Mouse (Mus musculus): Measurements from ENCODE around the gene Padi4. TPM values are rescaled to one million over a fixed set of nuclear protein-coding genes. Genes with fewer than 3 reads are reported as not detected.

Padi4 gene
- total and polyA plus RNA-seq, 3 experiments = not detected

DNA sequence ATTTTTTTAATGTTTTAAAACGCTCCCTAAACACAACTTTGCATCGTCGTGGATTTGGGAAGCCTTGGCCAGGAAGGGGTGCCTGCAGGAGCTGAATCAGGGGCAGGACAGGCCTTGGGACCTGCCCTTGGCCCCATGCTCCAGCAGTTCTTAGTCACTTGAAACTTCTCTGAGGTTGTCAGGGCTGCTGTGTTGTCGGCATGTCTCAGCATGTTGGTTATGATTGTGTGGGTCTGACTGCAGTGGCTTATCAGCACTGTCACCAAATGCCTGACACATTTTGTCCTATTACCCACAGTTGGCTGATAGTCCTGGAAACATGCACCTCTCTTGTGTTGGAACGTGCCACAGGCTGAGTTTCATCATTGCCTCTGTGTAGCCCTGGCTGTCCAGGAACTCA is 53.9 kb downstream of the Padi4 start:
- Histone ChIP-seq H3K9me3 (replicated peaks; ENCODE audit: low read length) (no peaks in the 10 kb centered on the region), H3K36me3 (replicated peaks in 1 of 2; ENCODE audit: control insufficient read depth in 1 of 2, insufficient read depth in 1 of 2, low read length in 1 of 2) (peaks cover 78 to 97% of the 10 kb centered on the region in 2 experiments), H3K79me2 (replicated peaks; ENCODE audit: control insufficient read depth, extremely low read depth, insufficient read depth, poor library complexity, severe bottlenecking) (no peaks in the 10 kb centered on the region), H3K27me3 (replicated peaks) (no peaks in the 10 kb centered on the region), H3K4me2 (ENCODE audit: insufficient read depth, low read depth, poor library complexity, severe bottlenecking) (no peak overlapping the region), H3K9ac (ENCODE audit: insufficient read depth, low read depth) (no peak overlapping the region), H3K4me3 (replicated peaks in 1 of 3; ENCODE audit: low read depth in 2 of 3, low read length in 2 of 3, poor library complexity in 1 of 3) (no peak overlapping the region), H3K4me1 (ENCODE audit: control insufficient read depth in 1 of 2, insufficient read depth in 2 of 2) (no peaks in the 10 kb centered on the region), H3K27ac (ENCODE audit: insufficient read depth, low read depth) (no peak overlapping the region)
- in situ Hi-C loops (cut with MboI; ENCODE audit: low pct_ligation_motif_present, low pct_unique_long_range_greater_than_20kb, low sequenced_read_pairs) = no loop called here
- dilution Hi-C loops (cut with MboI; ENCODE audit: extremely low pct_ligation_motif_present, extremely low pct_unique_long_range_greater_than_20kb, low sequenced_read_pairs) = no loop called here
- no peak for TF ChIP-seq ZMIZ1 (IDR thresholded peaks at IDR 0.05; ENCODE audit: low read depth, low read length)
- no peak for TF ChIP-seq KAT2A (IDR thresholded peaks at IDR 0.05; ENCODE audit: insufficient replicate concordance, low read length)
- TF ChIP-seq EP300 (IDR thresholded peaks at IDR 0.05; ENCODE audit: low read length) = no peak
- TF ChIP-seq UBTF (IDR thresholded peaks at IDR 0.05; ENCODE audit: low read depth, low read length) = no peak
- TF ChIP-seq MYC (IDR thresholded peaks at IDR 0.05; ENCODE audit: low read depth, low read length) = no peak
- TF ChIP-seq TCF12 (IDR thresholded peaks at IDR 0.05; ENCODE audit: low read depth, low read length) = no peak
- TF ChIP-seq CTCF (conservative IDR thresholded peaks at IDR 0.05 in 1 of 2, IDR thresholded peaks at IDR 0.05 in 1 of 2; ENCODE audit: low read depth in 2 of 2, low read length in 2 of 2) = no peak
- no peak for TF ChIP-seq TBP (conservative IDR thresholded peaks at IDR 0.05; ENCODE audit: low read depth, low read length)
- no peak for TF ChIP-seq MAFK (IDR thresholded peaks at IDR 0.05; ENCODE audit: insufficient replicate concordance, low read length)
- TF ChIP-seq HCFC1 (IDR thresholded peaks at IDR 0.05; ENCODE audit: low read depth, low read length) = no peak
- TF ChIP-seq MAZ (IDR thresholded peaks at IDR 0.05; ENCODE audit: low read depth, low read length) = no peak
- TF ChIP-seq SMC3 (IDR thresholded peaks at IDR 0.05; ENCODE audit: low read depth, low read length) = no peak
- TF ChIP-seq ZNF384 (IDR thresholded peaks at IDR 0.05; ENCODE audit: low read depth, low read length) = no peak
- DNase-seq (ENCODE audit: extremely low read depth) = no peak

- TF ChIP-seq SIN3A (IDR thresholded peaks at IDR 0.05; ENCODE audit: low read length) = no peak
- TF ChIP-seq JUND (conservative IDR thresholded peaks at IDR 0.05; ENCODE audit: low read depth, low read length) = no peak
- dilution Hi-C loops (cut with MboI; ENCODE audit: extremely low pct_ligation_motif_present, extremely low pct_unique_long_range_greater_than_20kb, low sequenced_read_pairs) (no loop called here), in situ Hi-C loops (cut with MboI; ENCODE audit: low pct_ligation_motif_present, low pct_unique_long_range_greater_than_20kb, low sequenced_read_pairs) (no loop called here)
- Histone ChIP-seq H3K36me3 (replicated peaks in 1 of 2; ENCODE audit: control insufficient read depth in 1 of 2, insufficient read depth in 1 of 2, low read length in 1 of 2) (peaks cover 92 to 97% of the 10 kb centered on the region in 2 experiments), H3K9me3 (replicated peaks; ENCODE audit: low read length) (no peaks in the 10 kb centered on the region), H3K9ac (ENCODE audit: insufficient read depth, low read depth) (no peak overlapping the region), H3K4me2 (ENCODE audit: insufficient read depth, low read depth, poor library complexity, severe bottlenecking) (no peak overlapping the region), H3K27ac (ENCODE audit: insufficient read depth, low read depth) (no peak overlapping the region), H3K27me3 (replicated peaks) (no peaks in the 10 kb centered on the region), H3K4me1 (ENCODE audit: control insufficient read depth in 1 of 2, insufficient read depth in 2 of 2) (peaks cover 2 to 11% of the 10 kb centered on the region in 2 experiments; a peak in 2 of 4 replicates), H3K4me3 (replicated peaks in 1 of 3; ENCODE audit: low read depth in 2 of 3, low read length in 2 of 3, poor library complexity in 1 of 3) (no peak overlapping the region), H3K79me2 (replicated peaks; ENCODE audit: control insufficient read depth, extremely low read depth, insufficient read depth, poor library complexity, severe bottlenecking) (no peaks in the 10 kb centered on the region)
- no peak for DNase-seq (ENCODE audit: extremely low read depth)
These were observed 55.6 kb downstream of the Padi4 start for GRCm38 (mm10) chr4:140718436-140718835.

DNA sequence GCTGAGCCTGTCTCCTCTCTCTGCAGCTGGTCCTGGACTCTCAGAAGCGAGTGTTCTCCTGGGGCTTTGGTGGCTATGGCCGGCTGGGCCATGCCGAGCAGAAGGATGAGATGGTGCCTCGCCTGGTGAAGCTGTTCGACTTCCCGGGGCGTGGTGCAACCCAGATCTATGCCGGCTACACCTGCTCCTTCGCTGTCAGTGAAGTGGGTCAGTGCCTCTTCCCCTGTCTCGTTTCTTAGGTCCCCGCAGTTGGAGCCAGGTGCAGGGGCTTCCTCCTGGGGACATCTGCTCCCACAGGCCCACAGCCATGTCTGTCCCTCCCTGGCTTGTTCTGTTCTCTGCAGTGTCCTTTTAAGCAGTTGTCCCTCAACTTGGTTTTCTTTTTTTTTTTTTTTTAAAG is 57.0 kb downstream of the Padi4 start:
- Histone ChIP-seq H3K27ac (ENCODE audit: insufficient read depth, low read depth) (no peak overlapping the region), H3K4me2 (ENCODE audit: insufficient read depth, low read depth, poor library complexity, severe bottlenecking) (no peak overlapping the region), H3K9me3 (replicated peaks; ENCODE audit: low read length) (no peaks in the 10 kb centered on the region), H3K36me3 (replicated peaks in 1 of 2; ENCODE audit: control insufficient read depth in 1 of 2, insufficient read depth in 1 of 2, low read length in 1 of 2) (peaks cover 94 to 97% of the 10 kb centered on the region in 2 experiments), H3K4me3 (replicated peaks in 1 of 3; ENCODE audit: low read depth in 2 of 3, low read length in 2 of 3, poor library complexity in 1 of 3) (no peak overlapping the region), H3K9ac (ENCODE audit: insufficient read depth, low read depth) (no peak overlapping the region), H3K4me1 (ENCODE audit: control insufficient read depth in 1 of 2, insufficient read depth in 2 of 2) (peaks cover 2 to 25% of the 10 kb centered on the region in 2 experiments; a peak in 2 of 4 replicates), H3K27me3 (replicated peaks) (no peaks in the 10 kb centered on the region), H3K79me2 (replicated peaks; ENCODE audit: control insufficient read depth, extremely low read depth, insufficient read depth, poor library complexity, severe bottlenecking) (no peaks in the 10 kb centered on the region)
- in situ Hi-C loops (cut with MboI; ENCODE audit: low pct_ligation_motif_present, low pct_unique_long_range_greater_than_20kb, low sequenced_read_pairs) (no loop called here), dilution Hi-C loops (cut with MboI; ENCODE audit: extremely low pct_ligation_motif_present, extremely low pct_unique_long_range_greater_than_20kb, low sequenced_read_pairs) (no loop called here)
- TF ChIP-seq POLR2A (IDR thresholded peaks at IDR 0.05; ENCODE audit: low read depth, low read length) (no peak), EP300 (IDR thresholded peaks at IDR 0.05; ENCODE audit: low read length) (no peak), PAX5 (IDR thresholded peaks at IDR 0.05; ENCODE audit: low read length) (no peak), SMC3 (IDR thresholded peaks at IDR 0.05; ENCODE audit: low read depth, low read length) (no peak), ZNF384 (IDR thresholded peaks at IDR 0.05; ENCODE audit: low read depth, low read length) (no peak), ZC3H11A (IDR thresholded peaks at IDR 0.05; ENCODE audit: low read depth, low read length) (no peak)
- no peak for DNase-seq (ENCODE audit: extremely low read depth)

Data from CH12.LX (cell line).